Mouse (Mus musculus) layer of hippocampus, adult 8-10 months (tissue): ENCODE data around the gene Gys1. TPM values are rescaled to one million over a fixed set of nuclear protein-coding genes. Genes with fewer than 3 reads are reported as not detected.
"Not testable (repeated sequence)": the region's sequence is repeated elsewhere in the genome, so short reads cannot be mapped to it uniquely, and the experiment has no call there.

Source experiments
- DNase-seq, 2 experiments: peaks; one replicate each; pipeline ENCODE4 v3.0.0; 2022; ENCODE audit warnings: low spot score in 2 of 2
- total RNA-seq, 4 experiments: library from RNA; stranded (reverse); gene quantifications; 2 replicates each; pipeline ENCODE4 v1.2.4; 2022

The Gys1 gene
- total RNA-seq, 4 experiments from 2014 or later: 16.0 to 23.3 (median 20.2) TPM

GRCm38 (mm10) chr7:45455932-45456696 is 21.5 kb downstream of the Gys1 start:
- DNase-seq: no peak

DNA sequence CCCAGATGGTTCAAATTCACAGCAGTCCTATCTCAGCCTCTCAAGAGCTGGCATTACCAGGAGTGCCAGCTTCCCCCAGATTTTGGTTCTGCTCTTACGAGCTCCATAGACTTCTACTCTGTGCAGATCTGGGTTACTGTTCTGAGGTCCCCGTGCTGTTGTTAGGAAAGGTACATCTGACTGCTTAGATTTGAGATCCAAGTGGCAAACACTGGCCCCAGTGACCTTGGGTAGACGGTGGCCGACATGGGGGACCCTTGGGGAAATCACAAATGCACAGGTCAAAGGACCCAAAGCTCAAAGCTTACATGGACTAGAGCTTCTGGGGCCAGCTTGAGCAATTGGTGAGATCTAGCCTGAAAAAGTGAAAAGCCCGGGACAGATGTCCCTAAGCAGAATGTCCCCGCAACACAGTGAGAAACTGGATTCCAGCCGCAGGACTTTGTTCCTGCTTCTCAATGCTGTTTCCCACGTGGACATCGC is 22.1 kb downstream of the Gys1 start:
- no peak for DNase-seq

DNA sequence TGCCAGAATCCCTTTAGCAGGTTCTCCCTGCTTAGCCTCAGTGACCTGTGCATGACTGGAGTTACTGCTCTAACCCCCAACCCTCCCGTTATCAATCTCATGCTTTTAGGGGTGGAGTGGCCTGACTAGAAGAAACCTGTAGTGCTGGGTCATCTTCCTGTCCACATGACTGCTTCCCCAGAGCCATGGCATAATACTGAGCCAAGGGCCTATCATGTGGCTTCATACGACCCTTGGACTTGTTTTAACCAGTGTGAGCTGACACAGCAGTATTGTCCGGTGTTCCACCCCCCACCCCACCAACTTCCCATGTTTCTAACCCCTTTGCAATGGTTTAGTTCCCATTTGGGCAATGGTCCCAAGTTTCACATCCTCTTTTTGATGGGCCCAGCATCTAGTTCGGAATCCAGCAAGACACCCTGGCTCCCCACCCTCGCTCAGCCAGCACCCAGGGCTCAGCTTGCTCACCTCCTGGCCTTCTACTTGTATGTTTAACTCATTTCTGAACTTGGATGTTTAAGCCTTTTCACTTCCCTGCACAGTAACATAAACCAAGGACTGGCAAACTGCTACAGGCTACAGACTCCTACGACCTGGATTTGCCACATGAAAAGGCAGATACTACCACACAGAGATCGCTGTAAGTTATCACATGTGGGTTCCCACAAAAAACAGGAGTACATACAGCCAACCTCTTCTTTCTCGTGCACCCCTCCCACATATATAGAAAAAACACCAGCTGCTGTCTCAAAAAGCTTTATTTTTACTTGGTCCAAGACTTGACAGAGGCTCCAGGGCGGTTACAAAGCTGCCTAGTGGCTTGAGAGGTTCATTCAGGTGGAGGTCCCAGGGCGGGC is 22.8 kb downstream of the Gys1 start:
- DNase-seq: no peak

DNA sequence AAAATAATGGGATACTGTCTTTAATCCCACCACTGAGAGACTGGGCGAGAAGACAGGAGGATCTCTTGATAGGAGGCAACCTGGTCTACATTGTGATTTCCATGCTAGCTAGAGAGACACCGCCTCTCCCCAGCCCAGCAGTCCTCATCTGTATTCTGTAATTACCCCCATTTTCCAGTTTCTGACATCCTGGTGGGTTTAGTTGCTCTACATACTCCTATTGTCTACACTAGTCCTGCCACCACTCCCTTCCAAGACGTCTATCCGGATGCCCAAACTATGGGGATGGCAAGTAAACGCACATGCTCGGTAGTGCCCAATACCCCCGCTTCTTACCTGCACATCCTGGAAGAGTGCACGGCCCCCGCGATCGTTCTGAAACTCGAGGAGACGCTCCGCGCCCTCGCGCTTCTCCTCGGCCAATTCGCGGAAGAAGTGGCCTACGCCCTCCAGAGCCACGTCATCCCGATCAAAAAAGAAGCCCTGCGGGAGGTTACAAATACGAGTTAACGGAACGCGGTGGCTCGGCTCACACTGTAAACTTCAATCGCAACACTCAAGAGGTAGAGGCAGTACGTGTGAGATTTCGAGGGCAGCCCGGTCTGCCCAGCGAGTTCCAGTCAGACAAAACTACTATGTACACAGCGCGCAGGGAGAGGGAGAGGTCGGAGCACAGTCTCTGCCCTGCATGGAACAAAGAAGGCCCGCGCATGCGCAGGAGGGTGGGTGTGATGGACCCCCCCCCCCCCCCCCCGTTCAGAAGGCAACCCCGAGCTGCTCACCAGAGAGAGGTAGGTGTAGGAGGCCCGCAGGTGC is 24.3 kb downstream of the Gys1 start:
- peak; percentile 68 to 71 for DNase-seq

GRCm38 (mm10) chr7:45459564-45460140 is 25.0 kb downstream of the Gys1 start, which contains the start of gene Ftl1:
TSS of gene Ftl1 (minus strand) at chr7:45459884.
- DNase-seq: peak; percentile 97 to 98

- DNase-seq: no peak
These were observed 25.7 kb downstream of the Gys1 start for GRCm38 (mm10) chr7:45460377-45460776.

- no peak for DNase-seq
These were observed 26.2 kb downstream of the Gys1 start for GRCm38 (mm10) chr7:45460860-45461314.

DNA sequence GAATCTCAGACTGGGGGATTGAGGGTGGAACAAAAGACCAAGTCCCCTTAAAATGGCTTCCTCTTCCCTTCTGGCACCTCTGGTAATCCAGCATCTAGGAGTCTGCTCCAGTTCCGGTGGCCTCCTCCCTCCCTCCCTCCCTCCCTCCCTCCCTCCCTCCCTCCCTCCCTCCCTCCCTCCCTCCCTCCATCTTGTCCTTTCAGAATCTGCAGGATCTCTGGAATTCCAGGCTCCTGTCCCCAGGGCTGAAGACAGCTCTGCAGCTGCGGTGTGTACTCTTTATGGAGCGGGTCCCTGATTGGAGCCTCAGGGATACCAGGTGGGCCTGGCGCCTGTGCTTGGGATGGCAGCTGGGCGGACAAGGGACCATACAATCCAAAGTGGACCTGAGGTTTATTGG is 26.7 kb downstream of the Gys1 start:
- no peak for DNase-seq

DNA sequence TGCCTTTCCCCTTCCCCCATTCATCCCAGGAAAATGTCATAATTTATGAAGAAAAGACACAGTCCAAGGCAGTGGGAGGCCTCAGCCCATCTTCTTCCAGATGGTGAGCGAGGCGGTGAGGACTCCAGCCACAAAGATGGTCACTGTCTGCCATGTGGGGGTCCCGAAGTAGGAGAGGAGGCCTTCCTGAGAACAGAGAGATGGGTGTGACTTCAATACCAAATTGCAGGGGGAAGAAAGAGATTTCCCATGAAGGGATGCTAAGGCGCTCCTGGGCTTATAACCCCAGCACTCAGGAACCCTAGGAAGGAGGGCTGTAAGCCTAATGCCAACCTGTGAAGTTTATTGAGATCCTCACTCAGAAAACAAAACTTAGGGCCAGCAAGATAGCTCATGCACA is 27.1 kb downstream of the Gys1 start:
- DNase-seq: no peak

GRCm38 (mm10) chr7:45462325-45462724 is 27.7 kb downstream of the Gys1 start:
- DNase-seq: no peak

GRCm38 (mm10) chr7:45462868-45463267 is 28.2 kb downstream of the Gys1 start:
- not testable (repeated sequence) for DNase-seq

- DNase-seq: no peak
These were observed 29.5 kb downstream of the Gys1 start for GRCm38 (mm10) chr7:45463987-45464778.

- DNase-seq: no peak
These were observed 30.5 kb downstream of the Gys1 start for GRCm38 (mm10) chr7:45465112-45465511.

- DNase-seq: no peak
These were observed 30.9 kb downstream of the Gys1 start for GRCm38 (mm10) chr7:45465549-45465948.

GRCm38 (mm10) chr7:45466283-45467089 is 31.8 kb downstream of the Gys1 start, which contains the start of gene Bax:
TSS of gene Bax (minus strand) at chr7:45466898.
- DNase-seq: peak; percentile 95 to 96

- DNase-seq: no peak
These were observed 32.5 kb downstream of the Gys1 start for GRCm38 (mm10) chr7:45467090-45467670.

DNA sequence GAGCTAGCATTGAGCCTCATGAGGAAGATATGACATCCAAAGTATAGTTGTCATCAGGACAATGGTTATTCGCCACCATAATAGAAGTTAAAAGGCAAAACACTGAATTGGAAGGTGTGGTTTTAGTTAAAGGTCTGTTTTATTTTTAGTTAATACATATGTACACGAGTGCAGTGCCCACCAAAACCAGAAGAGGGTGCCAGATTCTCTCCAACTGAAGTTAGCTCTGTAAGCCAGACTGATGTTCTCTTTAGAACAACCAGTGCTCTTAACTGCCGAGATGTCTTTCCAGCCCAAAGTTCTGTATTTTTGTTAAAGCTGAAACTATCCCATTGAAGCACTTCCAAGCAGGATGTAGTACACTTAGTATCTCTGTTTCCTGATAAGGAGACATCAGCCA is 36.2 kb downstream of the Gys1 start:
- peak in 1 of 2 experiments; percentile 79 for DNase-seq

- DNase-seq: no peak
These were observed 40.8 kb downstream of the Gys1 start for GRCm38 (mm10) chr7:45475291-45475969.
